Mouse (Mus musculus) liver, embryonic 14.5 days (tissue): ENCODE data around the gene Osbp.

Experiments
- CTCF ChIP-seq: IDR thresholded peaks from 2 replicates; pipeline ENCODE4 v1.5.1; 2016; ENCODE audit warnings: antibody characterized with exemption, low read depth, control low read depth
- EP300 ChIP-seq: IDR thresholded peaks from 2 replicates; pipeline ENCODE4 v1.6.1; 2016; ENCODE audit warnings: antibody characterized with exemption, low read depth

DNA sequence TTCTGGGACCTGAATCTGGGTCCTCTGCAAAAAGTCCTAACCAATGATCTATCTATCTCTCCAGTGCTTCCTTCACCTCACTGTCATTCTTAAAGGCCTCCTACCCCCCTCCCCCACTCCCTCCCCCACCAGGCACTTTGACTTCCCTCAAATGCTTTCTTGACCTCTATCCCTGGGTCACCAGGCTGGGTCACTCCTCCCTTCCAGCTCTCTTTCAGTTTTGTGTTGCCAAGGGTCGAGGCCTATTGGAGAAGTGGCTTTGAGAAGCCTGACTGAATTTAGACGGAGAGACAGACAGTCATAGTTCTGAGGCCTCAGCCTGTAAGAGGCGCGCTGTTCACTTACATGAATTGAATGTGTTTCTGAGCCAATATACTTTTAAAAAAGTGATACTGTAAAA lies 50.5 kb downstream of the Osbp start:
- no peak for TF ChIP-seq EP300
- no peak for TF ChIP-seq CTCF
